Mouse (Mus musculus) MEL (cell line): ENCODE measurements at regions not wholly inside any gene's neighbourhood (a gene's known extent, or its start where the extent isn't known, plus 50 kb on each side); places are given as distances from the start of the nearest gene placed in this dataset.
A peak's percentile ranks its signal among the peaks of the same experiment; 100 is the strongest.
"Not testable (repeated sequence)": the region's sequence is repeated elsewhere in the genome, so short reads cannot be mapped to it uniquely, and the experiment has no call there.

ENCODE experiments used
- DNase-seq: peaks from one replicate; pipeline ENCODE4 v3.0.0; 2011; ENCODE audit warnings: low read depth, low spot score
- H3K27ac ChIP-seq: 2 replicates; pipeline ENCODE4 v1.5.1; 2012; ENCODE audit warnings: low read depth, mild to moderate bottlenecking, control low read depth, low read length, moderate library complexity; ENCODE audit not compliant: control insufficient read depth
- H3K27me3 ChIP-seq, 2 experiments: fragments of 150-350 bp in 1 of 2; sonication (generic) in 1 of 2; 2 replicates each; pipeline ENCODE4 v1.6.1; 2012; ENCODE audit warnings: low read length in 2 of 2, mild to moderate bottlenecking in 2 of 2, improper control_type of control experiment in 1 of 2, moderate library complexity in 1 of 2; ENCODE audit not compliant: insufficient read depth in 2 of 2, control insufficient read depth in 1 of 2
- H3K36me3 ChIP-seq, 2 experiments: 2 replicates each; pipeline ENCODE4 v1.6.1; 2012 to 2014; ENCODE audit warnings: low read length in 2 of 2, improper control_type of control experiment in 1 of 2, inconsistent platforms in 1 of 2, mild to moderate bottlenecking in 1 of 2; ENCODE audit not compliant: insufficient read depth in 2 of 2, control insufficient read depth in 1 of 2
- H3K4me1 ChIP-seq, 2 experiments: fragments of 150-350 bp in 1 of 2; sonication (generic) in 1 of 2; 2 replicates each; pipeline ENCODE4 v1.6.1; 2012; ENCODE audit warnings: low read length in 2 of 2, improper control_type of control experiment in 1 of 2, mild to moderate bottlenecking in 1 of 2; ENCODE audit not compliant: insufficient read depth in 2 of 2, control insufficient read depth in 1 of 2
- H3K4me3 ChIP-seq, 2 experiments: fragments of 150-350 bp in 1 of 2; sonication (generic) in 1 of 2; 2 replicates each; pipeline ENCODE4 v1.5.1; 2012; ENCODE audit warnings: low read depth in 2 of 2, low read length in 2 of 2, mild to moderate bottlenecking in 2 of 2, moderate library complexity in 2 of 2, control low read depth in 1 of 2, improper control_type of control experiment in 1 of 2; ENCODE audit not compliant: control insufficient read depth in 1 of 2, insufficient read depth in 1 of 2
- H3K79me2 ChIP-seq: 2 replicates; pipeline ENCODE4 v1.6.1; 2012; ENCODE audit warnings: mild to moderate bottlenecking, low read length, moderate library complexity; ENCODE audit not compliant: control insufficient read depth, poor library complexity, insufficient read depth
- H3K9ac ChIP-seq: 2 replicates; pipeline ENCODE4 v1.6.1; 2012; ENCODE audit warnings: low read depth, mild to moderate bottlenecking, control low read depth, low read length, moderate library complexity; ENCODE audit not compliant: control insufficient read depth, poor library complexity, severe bottlenecking
- H3K9me3 ChIP-seq: fragments of 150-350 bp; sonication (generic); replicated peaks from 2 replicates; pipeline ENCODE4 v1.6.1; 2012; ENCODE audit warnings: mild to moderate bottlenecking, low read length, improper control_type of control experiment, moderate library complexity; ENCODE audit not compliant: insufficient read depth
- BHLHE40 ChIP-seq: IDR thresholded peaks from 2 replicates; pipeline ENCODE4 v1.6.1; 2012; ENCODE audit warnings: low read depth, mild to moderate bottlenecking, inconsistent platforms, low read length, improper control_type of control experiment, borderline replicate concordance
- CHD1 ChIP-seq: IDR thresholded peaks from 2 replicates; pipeline ENCODE4 v1.6.1; 2012; ENCODE audit warnings: low read depth, mild to moderate bottlenecking, inconsistent platforms, low read length, improper control_type of control experiment
- CHD2 ChIP-seq: IDR thresholded peaks from 2 replicates; pipeline ENCODE4 v1.6.1; 2011; ENCODE audit warnings: low read length, improper control_type of control experiment
- CTCF ChIP-seq, 3 experiments: IDR thresholded peaks in 2 of 3; conservative IDR thresholded peaks in 1 of 3; 2 replicates each; pipeline ENCODE4 v1.5.1; 2011 to 2012; ENCODE audit warnings: low read length in 3 of 3, low read depth in 2 of 3, mild to moderate bottlenecking in 2 of 3, improper control_type of control experiment in 1 of 3, inconsistent platforms in 1 of 3, mixed read lengths in 1 of 3, moderate library complexity in 1 of 3; ENCODE audit not compliant: control insufficient read depth in 1 of 3, insufficient read depth in 1 of 3, poor library complexity in 1 of 3, severe bottlenecking in 1 of 3
- E2F4 ChIP-seq: IDR thresholded peaks from 2 replicates; pipeline ENCODE4 v1.6.1; 2011; ENCODE audit warnings: low read depth, low read length, improper control_type of control experiment, borderline replicate concordance
- ELF1 ChIP-seq: IDR thresholded peaks from 2 replicates; pipeline ENCODE4 v1.6.1; 2014; ENCODE audit warnings: low read depth, mild to moderate bottlenecking, inconsistent platforms, low read length, improper control_type of control experiment, moderate library complexity
- EP300 ChIP-seq, 2 experiments: IDR thresholded peaks; 2 replicates each; pipeline ENCODE4 v1.6.1; 2011; ENCODE audit warnings: improper control_type of control experiment in 2 of 2, low read length in 2 of 2, low read depth in 1 of 2, mild to moderate bottlenecking in 1 of 2
- ETS1 ChIP-seq: IDR thresholded peaks from 2 replicates; pipeline ENCODE4 v1.6.1; 2012; ENCODE audit warnings: low read depth, mild to moderate bottlenecking, inconsistent platforms, low read length, improper control_type of control experiment, moderate library complexity
- GABPA ChIP-seq: IDR thresholded peaks from 2 replicates; pipeline ENCODE4 v1.6.1; 2012; ENCODE audit warnings: low read depth, mild to moderate bottlenecking, inconsistent platforms, low read length, improper control_type of control experiment, moderate library complexity
- GATA1 ChIP-seq: IDR thresholded peaks from 2 replicates; pipeline ENCODE4 v1.6.1; 2011; ENCODE audit warnings: low read depth, low read length, improper control_type of control experiment
- HCFC1 ChIP-seq: IDR thresholded peaks from 2 replicates; pipeline ENCODE4 v1.6.1; 2012; ENCODE audit warnings: low read depth, mild to moderate bottlenecking, inconsistent platforms, low read length, improper control_type of control experiment, moderate library complexity
- JUND ChIP-seq: IDR thresholded peaks from 2 replicates; pipeline ENCODE4 v1.6.1; 2011; ENCODE audit warnings: low read depth, mild to moderate bottlenecking, improper control_type of control experiment, low read length
- MAX ChIP-seq: IDR thresholded peaks from 2 replicates; pipeline ENCODE4 v1.6.1; 2011; ENCODE audit warnings: low read length, improper control_type of control experiment
- MAZ ChIP-seq: IDR thresholded peaks from 2 replicates; pipeline ENCODE4 v1.6.1; 2012; ENCODE audit warnings: low read depth, mild to moderate bottlenecking, inconsistent platforms, low read length, improper control_type of control experiment
- MXI1 ChIP-seq: IDR thresholded peaks from 2 replicates; pipeline ENCODE4 v1.6.1; 2011; ENCODE audit warnings: mild to moderate bottlenecking, low read depth, low read length, improper control_type of control experiment
- MYB ChIP-seq: IDR thresholded peaks from 2 replicates; pipeline ENCODE4 v1.6.1; 2011; ENCODE audit warnings: mild to moderate bottlenecking, low read depth, low read length, improper control_type of control experiment
- MYC ChIP-seq: IDR thresholded peaks from 2 replicates; pipeline ENCODE4 v1.6.1; 2011; ENCODE audit warnings: low read depth, mild to moderate bottlenecking, low read length, improper control_type of control experiment, moderate library complexity
- POLR2A ChIP-seq, 2 experiments: IDR thresholded peaks; 2 replicates each; pipeline ENCODE4 v1.6.1; 2011 to 2012; ENCODE audit warnings: low read length in 2 of 2, mild to moderate bottlenecking in 2 of 2, control low read depth in 1 of 2, improper control_type of control experiment in 1 of 2, low read depth in 1 of 2, moderate library complexity in 1 of 2; ENCODE audit not compliant: control insufficient read depth in 1 of 2, insufficient read depth in 1 of 2, poor library complexity in 1 of 2
- POLR2AphosphoS2 ChIP-seq: IDR thresholded peaks from 2 replicates; pipeline ENCODE4 v1.6.1; 2011; ENCODE audit warnings: low read length, improper control_type of control experiment
- RCOR1 ChIP-seq: IDR thresholded peaks from 2 replicates; pipeline ENCODE4 v1.6.1; 2012; ENCODE audit warnings: low read depth, mild to moderate bottlenecking, inconsistent platforms, low read length, improper control_type of control experiment
- TBP ChIP-seq: IDR thresholded peaks from 2 replicates; pipeline ENCODE4 v1.8.0; 2011; ENCODE audit warnings: low read depth, low read length, improper control_type of control experiment
- TCF12 ChIP-seq: IDR thresholded peaks from 2 replicates; pipeline ENCODE4 v1.6.1; 2014; ENCODE audit warnings: low read depth, mild to moderate bottlenecking, inconsistent platforms, low read length, improper control_type of control experiment, moderate library complexity
- UBTF ChIP-seq: IDR thresholded peaks from 2 replicates; pipeline ENCODE4 v1.6.1; 2012; ENCODE audit warnings: low read depth, mild to moderate bottlenecking, inconsistent platforms, low read length, improper control_type of control experiment, moderate library complexity, borderline replicate concordance; ENCODE audit not compliant: insufficient read depth
- USF1 ChIP-seq: IDR thresholded peaks from 2 replicates; pipeline ENCODE4 v1.6.1; 2014; ENCODE audit warnings: low read depth, mild to moderate bottlenecking, inconsistent platforms, low read length, improper control_type of control experiment, moderate library complexity
- ZC3H11A ChIP-seq: IDR thresholded peaks from 2 replicates; pipeline ENCODE4 v1.6.1; 2012; ENCODE audit warnings: low read depth, mild to moderate bottlenecking, inconsistent platforms, low read length, improper control_type of control experiment
- ZKSCAN1 ChIP-seq: IDR thresholded peaks from 2 replicates; pipeline ENCODE4 v1.6.1; 2012; ENCODE audit warnings: low read depth, mild to moderate bottlenecking, inconsistent platforms, low read length, improper control_type of control experiment, moderate library complexity
- ZNF384 ChIP-seq: IDR thresholded peaks from 2 replicates; pipeline ENCODE4 v1.6.1; 2012; ENCODE audit warnings: low read depth, mild to moderate bottlenecking, inconsistent platforms, low read length, improper control_type of control experiment

DNA sequence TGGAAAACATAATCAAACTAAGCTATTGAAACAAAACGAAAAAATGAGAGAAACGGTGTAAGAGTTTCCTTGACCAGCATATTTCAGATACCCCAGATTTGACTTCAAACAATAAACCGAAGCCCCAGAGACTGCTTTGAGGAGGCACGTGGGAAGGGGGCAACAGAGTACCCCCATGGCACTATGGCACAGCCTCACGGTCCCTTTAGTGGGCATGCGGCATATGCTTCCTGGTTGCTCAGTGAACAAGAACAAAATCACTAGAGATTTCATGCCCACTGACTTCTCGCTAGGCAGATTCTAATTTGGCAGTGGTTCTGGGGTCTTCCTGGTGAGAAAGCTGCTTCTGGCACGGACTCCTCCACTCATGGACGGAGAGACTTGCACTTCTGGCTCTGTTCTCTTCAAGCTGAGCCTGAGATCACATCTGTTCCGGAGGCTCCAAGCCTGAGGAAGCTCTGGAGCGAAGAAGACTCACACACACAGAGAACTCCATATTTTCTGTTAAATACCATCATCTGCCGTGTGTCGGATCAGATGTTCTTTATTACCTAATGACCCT lies 1912.7 kb upstream of the Nudt12 start:
- H3K27ac ChIP-seq, result no peak overlapping the region
- no peak overlapping the region for H3K4me3 ChIP-seq
- TF ChIP-seq MXI1 (no peak), E2F4 (no peak), CHD1 (no peak), CHD2 (no peak), MAX (no peak), MAZ (no peak), POLR2A (IDR thresholded peaks at IDR 0.05; ENCODE audit: control insufficient read depth in 1 of 2, insufficient read depth in 1 of 2, low read depth in 1 of 2, low read length in 2 of 2, poor library complexity in 1 of 2) (no peak)
- no peak for DNase-seq
- no peak overlapping the region for H3K9ac ChIP-seq
- no peaks in the 10 kb centered on the region for H3K9me3 ChIP-seq
- no peaks in the 10 kb centered on the region; a peak in 1 of 4 replicates for H3K36me3 ChIP-seq
- no peaks in the 10 kb centered on the region for H3K79me2 ChIP-seq
- H3K27me3 ChIP-seq, result no peaks in the 10 kb centered on the region
- no peaks in the 10 kb centered on the region for H3K4me1 ChIP-seq

DNA sequence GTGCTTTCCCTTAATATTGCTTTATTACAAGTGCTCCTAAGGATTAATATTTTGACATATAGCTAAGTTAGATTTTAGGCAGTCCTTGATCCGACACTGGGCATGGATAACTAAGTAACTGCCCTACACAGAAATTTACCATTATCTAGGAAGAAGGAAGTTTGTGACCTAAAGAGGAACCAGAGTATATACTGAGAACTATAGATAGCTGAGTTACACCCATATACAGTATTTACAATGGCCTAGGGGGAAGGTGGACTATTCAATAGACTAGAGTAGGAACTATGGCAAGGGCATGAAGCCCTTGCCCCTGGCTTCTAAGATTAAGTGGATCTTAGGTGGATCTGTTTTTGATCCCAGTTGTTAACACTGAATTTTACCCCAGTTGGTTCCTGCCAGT lies 1869.5 kb upstream of the Nudt12 start:
- not testable (repeated sequence) for H3K36me3 ChIP-seq, H3K4me1 ChIP-seq, H3K4me3 ChIP-seq, H3K27me3 ChIP-seq, H3K9me3 ChIP-seq, H3K79me2 ChIP-seq, H3K9ac ChIP-seq
- DNase-seq, result peak; percentile 47
- peak; percentile 60 to 67 for TF ChIP-seq EP300 (IDR thresholded peaks at IDR 0.05; ENCODE audit: low read depth in 1 of 2, low read length in 2 of 2)
- 0 out of 2 replicates have a peak, but pooled peaks have one; percentile 18 for TF ChIP-seq TCF12
- TF ChIP-seq GATA1, result peak; percentile 37; the same call in 1 of the 2 replicates
- H3K27ac ChIP-seq, result peak overlapping the region; percentile 36

DNA sequence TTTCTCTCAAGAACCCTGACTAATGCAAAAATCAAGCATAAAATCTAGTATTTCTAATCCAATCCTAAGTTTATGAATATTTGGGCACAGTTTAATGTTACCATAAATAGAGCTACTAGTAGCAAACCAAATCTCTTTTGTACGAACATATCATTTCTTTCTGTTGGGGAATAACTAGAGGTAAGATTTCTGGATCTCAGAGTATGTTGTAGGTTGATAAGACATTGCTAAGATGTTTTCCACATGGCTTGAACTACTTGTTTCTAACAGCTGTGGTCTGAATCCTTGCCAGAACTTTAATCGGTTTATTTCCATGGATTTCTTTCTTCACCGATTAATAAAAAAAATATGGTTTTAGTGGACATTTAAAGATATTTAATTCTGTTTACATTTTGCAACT lies 1844.3 kb upstream of the Nudt12 start:
- Histone ChIP-seq H3K27ac (no peak overlapping the region), H3K4me3 (no peak overlapping the region), H3K4me1 (peaks cover 0 to 6% of the 10 kb centered on the region in 2 experiments; a peak in 2 of 4 replicates), H3K79me2 (no peaks in the 10 kb centered on the region), H3K9ac (no peak overlapping the region), H3K27me3 (no peaks in the 10 kb centered on the region), H3K9me3 (no peaks in the 10 kb centered on the region), H3K36me3 (peaks cover 0 to 3% of the 10 kb centered on the region in 2 experiments; a peak in 2 of 4 replicates)
- DNase-seq, result peak; percentile 39
- TF ChIP-seq MYC, result no peak
- no peak for TF ChIP-seq POLR2AphosphoS2
- no peak for TF ChIP-seq ZKSCAN1
- TF ChIP-seq ZNF384, result 0 out of 2 replicates have a peak, but pooled peaks have one; percentile 21
- no peak for TF ChIP-seq HCFC1
- TF ChIP-seq CTCF (IDR thresholded peaks at IDR 0.05 in 2 of 3, conservative IDR thresholded peaks at IDR 0.05 in 1 of 3; ENCODE audit: control insufficient read depth in 1 of 3, insufficient read depth in 1 of 3, low read depth in 2 of 3, low read length in 3 of 3, poor library complexity in 1 of 3, severe bottlenecking in 1 of 3), result no peak
- no peak for TF ChIP-seq USF1
- peak; percentile 68 for TF ChIP-seq RCOR1
- no peak for TF ChIP-seq MYB
- no peak for TF ChIP-seq ZC3H11A
- no peak for TF ChIP-seq ELF1
- TF ChIP-seq UBTF, result no peak
- TF ChIP-seq ETS1, result peak; percentile 60
- TF ChIP-seq BHLHE40, result no peak
- no peak for TF ChIP-seq GABPA
- TF ChIP-seq E2F4, result no peak
- TF ChIP-seq EP300 (IDR thresholded peaks at IDR 0.05; ENCODE audit: low read depth in 1 of 2, low read length in 2 of 2), result peak; percentile 63 to 71
- no peak for TF ChIP-seq JUND
- no peak for TF ChIP-seq CHD1
- no peak for TF ChIP-seq TBP
- TF ChIP-seq POLR2A (IDR thresholded peaks at IDR 0.05; ENCODE audit: control insufficient read depth in 1 of 2, insufficient read depth in 1 of 2, low read depth in 1 of 2, low read length in 2 of 2, poor library complexity in 1 of 2), result no peak
